8 mouse cellular contexts compared by ENCODE assay signal in genomic region chr10:75212981-75213380, GRCm38 (mm10). TPM values are rescaled to one million over a fixed set of nuclear protein-coding genes. Genes with fewer than 3 reads are reported as not detected.
DNase-seq lines count a peak whose midpoint lies in the region; ATAC-seq and TF ChIP-seq lines count a peak whose summit lies in the region.

No protein-coding gene starts in this region.

- peak overlapping the region; percentile 98 for H3K9ac ChIP-seq in forebrain, embryonic 15.5 days (replicated peaks)
- peak overlapping the region; percentile 92 for H3K9ac ChIP-seq in lung, postnatal 0 days (replicated peaks; ENCODE audit: low read depth)

- peak overlapping the region; percentile 97 for H3K4me3 ChIP-seq in brown adipose tissue, adult 24 weeks (ENCODE audit: insufficient read depth, low read depth, low read length)
- H3K4me3 ChIP-seq in forebrain, embryonic 15.5 days, result peak overlapping the region; percentile 87
- peak overlapping the region; percentile 78 for H3K4me3 ChIP-seq in lung, postnatal 0 days (ENCODE audit: low read depth, low read length)

- peaks cover 2% of the 10 kb centered on the region for H3K4me1 ChIP-seq in brown adipose tissue, adult 24 weeks (ENCODE audit: control insufficient read depth, insufficient read depth, insufficient read length, low read length)
- H3K4me1 ChIP-seq in forebrain, embryonic 15.5 days, result peaks cover 21% of the 10 kb centered on the region
- no peaks in the 10 kb centered on the region for H3K4me1 ChIP-seq in lung, postnatal 0 days (ENCODE audit: insufficient read depth, low read depth, low read length)

- H3K27me3 ChIP-seq in forebrain, embryonic 15.5 days, result no peaks in the 10 kb centered on the region
- H3K27me3 ChIP-seq in lung, postnatal 0 days (replicated peaks; ENCODE audit: insufficient read depth, low read length), result no peaks in the 10 kb centered on the region

- no peaks in the 10 kb centered on the region for H3K9me3 ChIP-seq in forebrain, embryonic 15.5 days
- H3K9me3 ChIP-seq in lung, postnatal 0 days (ENCODE audit: low read length), result no peaks in the 10 kb centered on the region

- H3K36me3 ChIP-seq in forebrain, embryonic 15.5 days, result no peaks in the 10 kb centered on the region
- no peaks in the 10 kb centered on the region for H3K36me3 ChIP-seq in lung, postnatal 0 days (ENCODE audit: insufficient read depth, low read length)

- 28% methylated on average over 7 of the region's 7 CpGs for WGBS in forebrain, embryonic 15.5 days
- WGBS in lung, postnatal 0 days, result 33% methylated on average over 7 of the region's 7 CpGs

- no peak for TF ChIP-seq CTCF in lung, postnatal 0 days (IDR thresholded peaks at IDR 0.05)

- DNase-seq in layer of hippocampus, postnatal 10 days (ENCODE audit: low spot score in 2 of 2), result peak; percentile 44 to 54
- DNase-seq in layer of hippocampus, postnatal 36 days, result no peak
- DNase-seq in kidney, adult 18-20 months, result peak; percentile 25
- DNase-seq in lung, postnatal 0 days (ENCODE audit: low spot score), result no peak
- DNase-seq in telencephalon, adult 2 months (ENCODE audit: low read depth, low spot score), result peak; percentile 6
- no peak for DNase-seq in ovary, postnatal 36 days (ENCODE audit: low spot score)

- H3K27ac ChIP-seq in brown adipose tissue, adult 24 weeks (replicated peaks; ENCODE audit: low read depth, low read length), result no peak overlapping the region
- H3K27ac ChIP-seq in forebrain, embryonic 15.5 days (replicated peaks), result peak overlapping the region; percentile 100
- H3K27ac ChIP-seq in lung, postnatal 0 days (ENCODE audit: low read length), result peak overlapping the region; percentile 98; the same call in 1 of the 2 replicates

- ATAC-seq in forebrain, embryonic 15.5 days (replicated peaks), result no peak
- ATAC-seq in lung, postnatal 0 days, result no peak

- H3K4me2 ChIP-seq in forebrain, embryonic 15.5 days (replicated peaks), result peak overlapping the region; percentile 52
- peak overlapping the region; percentile 79 for H3K4me2 ChIP-seq in lung, postnatal 0 days (replicated peaks; ENCODE audit: low read depth, low read length)

- no peak for TF ChIP-seq EP300 in lung, postnatal 0 days (IDR thresholded peaks at IDR 0.05)

RNA-seq across cellular contexts. Expression of gene Specc1l, which starts 1.1 kb away (rescaled TPM):
- 10 to 100 TPM; 45.9 to 47.3 TPM for total RNA-seq in layer of hippocampus, postnatal 10 days (2021)
- total RNA-seq in layer of hippocampus, postnatal 36 days (2021), result 10 to 100 TPM; 40.9 to 48.0 TPM
- polyA plus RNA-seq in brown adipose tissue, adult 24 weeks (2012; ENCODE audit: insufficient read depth, insufficient read length, missing spikeins), result 12.3 and 15.1 TPM in 2 replicates
- 42.8 and 44.7 TPM in 2 replicates for polyA plus RNA-seq in forebrain, embryonic 15.5 days (2015; fragmentation: Nextera tagmentation; extraction: Ambion mirVana)
- 39.0 and 40.3 TPM in 2 replicates for polyA plus RNA-seq in lung, postnatal 0 days (2015; fragmentation: Nextera tagmentation; extraction: Ambion mirVana)

Comparison
In these comparisons a context has a peak if more than half of its experiments do, and no peak if none do; other contexts are left out.
1. DNase-seq: peak in layer of hippocampus, postnatal 10 days (2 of 2), kidney, adult 18-20 months (single experiment) and telencephalon, adult 2 months (single experiment); none in layer of hippocampus, postnatal 36 days (0 of 2), lung, postnatal 0 days (single experiment) and ovary, postnatal 36 days (single experiment).
2. Peak in every context shown above with its lines, with median percentiles within 50 percentile points of each other: H3K4me3 ChIP-seq.